Mouse (Mus musculus): ENCODE data around the gene Cops4.

GRCm38 (mm10) chr5:100519027-100519411 lies 910 bp downstream of the Cops4 start:
- TF ChIP-seq CTCF (IDR thresholded peaks at IDR 0.05; ENCODE audit: low read depth) = no peak
- TF ChIP-seq EP300 (optimal IDR thresholded peaks at IDR 0.05) = no peak

Measured in stomach, postnatal 0 days (tissue).